In the genomic region with DNA sequence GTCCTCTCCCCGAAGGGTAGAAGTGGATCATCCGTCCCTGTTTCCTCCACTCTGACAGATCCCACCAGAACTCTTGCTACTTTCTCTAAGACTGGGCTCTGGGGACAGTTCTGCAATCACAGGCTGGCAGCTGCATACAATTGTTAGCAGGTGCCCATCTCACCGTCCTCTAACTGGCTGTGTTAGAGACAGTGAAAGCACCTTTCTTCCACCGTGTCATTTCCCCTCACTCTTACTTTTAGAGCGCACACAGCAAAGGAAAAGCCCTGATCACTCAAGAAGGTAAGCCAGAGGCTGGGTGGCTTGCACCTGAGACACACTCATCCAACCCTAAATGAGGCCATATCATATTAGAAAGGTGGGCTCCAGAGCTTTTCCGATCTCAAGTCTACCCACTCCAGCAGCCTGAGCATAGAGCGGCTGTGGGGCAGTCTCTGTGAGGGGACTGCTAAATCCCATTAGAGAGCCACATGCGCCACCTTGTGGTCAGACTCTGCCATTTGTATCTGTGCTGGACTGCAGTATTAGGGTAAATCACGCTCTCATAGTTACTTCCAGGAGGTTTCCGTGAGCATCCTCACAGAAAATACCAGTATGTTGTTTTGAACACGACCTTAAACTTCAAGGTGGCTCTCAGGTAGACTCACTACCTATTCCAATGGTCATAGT, we compare ENCODE assay signal across 9 mouse cellular contexts. TPM values are rescaled to one million over a fixed set of nuclear protein-coding genes. Genes with fewer than 3 reads are reported as not detected.
A peak's percentile ranks its signal among the peaks of the same experiment; 100 is the strongest.
DNase-seq lines count a peak whose midpoint lies in the region; ATAC-seq lines count a peak whose summit lies in the region.
"Had no signal": no experiment of that assay in that cellular context is flagged by ENCODE, and none has a peak within 500 bp of the region (broad histone marks: within the 10 kb centered on the region; RNA-seq: fewer than 3 reads in every experiment).

No protein-coding gene starts in this region.

- 0 out of 2 replicates have a peak overlapping the region, but pooled peaks have one; percentile 9 for H3K4me3 ChIP-seq in forebrain, embryonic 10.5 days
- peak overlapping the region; percentile 4; the same call in 1 of the 2 replicates for H3K4me3 ChIP-seq in heart, embryonic 15.5 days
- no peak overlapping the region for H3K4me3 ChIP-seq in liver, embryonic 12.5 days
- no peak overlapping the region for H3K4me3 ChIP-seq in neural tube, embryonic 11.5 days (ENCODE audit: low read depth, low read length)
- peak overlapping the region; percentile 18 for H3K4me3 ChIP-seq in stomach, embryonic 16.5 days (replicated peaks; ENCODE audit: low read length)
- H3K4me3 ChIP-seq: erythroblast, embryonic 14.5 days had no signal

- peak; percentile 84 for DNase-seq in CD4-positive, CD25-positive, alpha-beta regulatory T cell, adult 2 months (ENCODE audit: low read depth, low spot score)
- DNase-seq in brain, embryonic 18.5 days (ENCODE audit: low read depth, low spot score): peak; percentile 73
- peak; percentile 90 for DNase-seq in forebrain, embryonic 10.5 days (ENCODE audit: extremely low spot score, low spot score)
- DNase-seq in kidney, postnatal 14 days: peak; percentile 91
- peak; percentile 87 for DNase-seq in neural tube, embryonic 11.5 days (ENCODE audit: low spot score)

- no peaks in the 10 kb centered on the region for H3K9me3 ChIP-seq in forebrain, embryonic 10.5 days
- no peaks in the 10 kb centered on the region for H3K9me3 ChIP-seq in heart, embryonic 15.5 days (replicated peaks)
- no peaks in the 10 kb centered on the region for H3K9me3 ChIP-seq in liver, embryonic 12.5 days (replicated peaks)
- no peaks in the 10 kb centered on the region for H3K9me3 ChIP-seq in neural tube, embryonic 11.5 days (ENCODE audit: control insufficient read depth, low read length)
- H3K9me3 ChIP-seq in stomach, embryonic 16.5 days (replicated peaks; ENCODE audit: control insufficient read depth, low read length): no peaks in the 10 kb centered on the region

- H3K4me2 ChIP-seq in heart, embryonic 15.5 days: peak overlapping the region; percentile 57
- peak overlapping the region; percentile 16; the same call in 1 of the 2 replicates for H3K4me2 ChIP-seq in liver, embryonic 12.5 days
- H3K4me2 ChIP-seq in neural tube, embryonic 11.5 days (ENCODE audit: low read depth): no peak overlapping the region
- H3K4me2 ChIP-seq in stomach, embryonic 16.5 days (ENCODE audit: low read depth, low read length): peak overlapping the region; percentile 47

- 34% methylated on average over 11 of the region's 11 CpGs for WGBS in forebrain, embryonic 10.5 days
- 18% methylated on average over 11 of the region's 11 CpGs for WGBS in heart, embryonic 15.5 days
- 18% methylated on average over 11 of the region's 11 CpGs for WGBS in liver, embryonic 12.5 days (ENCODE audit: insufficient replicate concordance)
- 29% methylated on average over 11 of the region's 11 CpGs for WGBS in neural tube, embryonic 11.5 days
- WGBS in stomach, embryonic 16.5 days: 24% methylated on average over 11 of the region's 11 CpGs

- no peaks in the 10 kb centered on the region for H3K36me3 ChIP-seq in forebrain, embryonic 10.5 days (replicated peaks)
- H3K36me3 ChIP-seq in heart, embryonic 15.5 days: no peaks in the 10 kb centered on the region
- H3K36me3 ChIP-seq in liver, embryonic 12.5 days: no peaks in the 10 kb centered on the region
- no peaks in the 10 kb centered on the region for H3K36me3 ChIP-seq in neural tube, embryonic 11.5 days (ENCODE audit: control insufficient read depth, insufficient read depth, low read length)
- no peaks in the 10 kb centered on the region for H3K36me3 ChIP-seq in stomach, embryonic 16.5 days (ENCODE audit: control insufficient read depth, insufficient read depth, low read length)

- 0 out of 2 replicates have a peak overlapping the region, but pooled peaks have one; percentile 11 for H3K9ac ChIP-seq in heart, embryonic 15.5 days
- no peak overlapping the region for H3K9ac ChIP-seq in liver, embryonic 12.5 days
- no peak overlapping the region for H3K9ac ChIP-seq in neural tube, embryonic 11.5 days (ENCODE audit: low read length)
- H3K9ac ChIP-seq in stomach, embryonic 16.5 days (ENCODE audit: low read length): no peak overlapping the region

- H3K27ac ChIP-seq in forebrain, embryonic 10.5 days: no peak overlapping the region
- no peak overlapping the region for H3K27ac ChIP-seq in heart, embryonic 15.5 days
- no peak overlapping the region for H3K27ac ChIP-seq in liver, embryonic 12.5 days
- H3K27ac ChIP-seq in neural tube, embryonic 11.5 days (ENCODE audit: low read depth, low read length): no peak overlapping the region
- no peak overlapping the region for H3K27ac ChIP-seq in stomach, embryonic 16.5 days (ENCODE audit: low read length)

- peaks cover 4% of the 10 kb centered on the region; the same call in 1 of the 2 replicates for H3K4me1 ChIP-seq in forebrain, embryonic 10.5 days
- 0 out of 2 replicates have a peak, but pooled peaks cover 4% of the 10 kb centered on the region for H3K4me1 ChIP-seq in heart, embryonic 15.5 days (replicated peaks)
- no peaks in the 10 kb centered on the region for H3K4me1 ChIP-seq in liver, embryonic 12.5 days
- H3K4me1 ChIP-seq in neural tube, embryonic 11.5 days (ENCODE audit: control insufficient read depth, insufficient read depth, low read length): no peaks in the 10 kb centered on the region
- H3K4me1 ChIP-seq in stomach, embryonic 16.5 days (ENCODE audit: control insufficient read depth, insufficient read depth, low read length): no peaks in the 10 kb centered on the region

- no peaks in the 10 kb centered on the region for H3K27me3 ChIP-seq in forebrain, embryonic 10.5 days (ENCODE audit: poor library complexity, severe bottlenecking)
- peaks cover 4% of the 10 kb centered on the region; the same call in 1 of the 2 replicates for H3K27me3 ChIP-seq in heart, embryonic 15.5 days
- no peaks in the 10 kb centered on the region for H3K27me3 ChIP-seq in liver, embryonic 12.5 days (replicated peaks)
- H3K27me3 ChIP-seq in neural tube, embryonic 11.5 days (ENCODE audit: control insufficient read depth, insufficient read depth, low read length): no peaks in the 10 kb centered on the region
- no peaks in the 10 kb centered on the region for H3K27me3 ChIP-seq in stomach, embryonic 16.5 days (ENCODE audit: control insufficient read depth, insufficient read depth, low read length)

- peak; percentile 74 for ATAC-seq in heart, embryonic 15.5 days (replicated peaks; ENCODE audit: insufficient number of reproducible peaks, insufficient read depth, low FRiP score, low read depth)
- 0 out of 2 replicates have a peak, but pooled peaks have one; percentile 57 for ATAC-seq in liver, embryonic 12.5 days
- peak; percentile 91 for ATAC-seq in neural tube, embryonic 11.5 days (ENCODE audit: insufficient read depth, low FRiP score, low TSS enrichment)
- peak; percentile 95; the same call in 1 of the 2 replicates for ATAC-seq in stomach, embryonic 16.5 days (ENCODE audit: insufficient read depth, low FRiP score)

RNA-seq across cellular contexts. Expression of a gene that starts 27.8 kb away (rescaled TPM):
- 0.11 TPM in 2 replicates for polyA plus RNA-seq in forebrain, embryonic 10.5 days (2016; fragmentation: Nextera tagmentation; extraction: Ambion mirVana)
- 0.47 and 1.0 TPM in 2 replicates for polyA plus RNA-seq in heart, embryonic 15.5 days (2015; fragmentation: Nextera tagmentation; extraction: Ambion mirVana)
- polyA plus RNA-seq in liver, embryonic 12.5 days (2016; fragmentation: Nextera tagmentation; extraction: Ambion mirVana): 0.16 and 0.26 TPM in 2 replicates
- 0.70 and 0.99 TPM in 2 replicates for polyA plus RNA-seq in neural tube, embryonic 11.5 days (2014; fragmentation: Nextera tagmentation; extraction: Ambion mirVana)
- 9.8 and 10.5 TPM in 2 replicates for polyA plus RNA-seq in stomach, embryonic 16.5 days (2015; fragmentation: Nextera tagmentation; extraction: Ambion mirVana)
- polyA plus RNA-seq: erythroblast, embryonic 14.5 days had no signal

RNA-seq across cellular contexts. Expression of a gene that starts 30.2 kb away (rescaled TPM):
- polyA plus RNA-seq in forebrain, embryonic 10.5 days (2016; fragmentation: Nextera tagmentation; extraction: Ambion mirVana): not detected in 2 replicates
- not detected in 2 replicates for polyA plus RNA-seq in heart, embryonic 15.5 days (2015; fragmentation: Nextera tagmentation; extraction: Ambion mirVana)
- not detected in 2 replicates for polyA plus RNA-seq in liver, embryonic 12.5 days (2016; fragmentation: Nextera tagmentation; extraction: Ambion mirVana)
- polyA plus RNA-seq in neural tube, embryonic 11.5 days (2014; fragmentation: Nextera tagmentation; extraction: Ambion mirVana): not detected in 2 replicates
- polyA plus RNA-seq in stomach, embryonic 16.5 days (2015; fragmentation: Nextera tagmentation; extraction: Ambion mirVana): not detected in 2 replicates
- polyA plus RNA-seq: erythroblast, embryonic 14.5 days had no signal

Comparison
In these comparisons a context has a peak if more than half of its experiments do, and no peak if none do; other contexts are left out.
1. H3K4me3 ChIP-seq: peak in forebrain, embryonic 10.5 days (single experiment), heart, embryonic 15.5 days (single experiment) and stomach, embryonic 16.5 days (single experiment); none in liver, embryonic 12.5 days (single experiment) and neural tube, embryonic 11.5 days (single experiment).
2. Peak in every context shown above with its lines, with median percentiles within 50 percentile points of each other: DNase-seq and ATAC-seq.